Mouse (Mus musculus) thymus, postnatal 36 days (tissue): Measurements from ENCODE around the gene Sh3d19.

Source experiments
- DNase-seq, 2 experiments: peaks; one replicate each; pipeline ENCODE4 v3.0.0; 2022; ENCODE audit warnings: mixed read lengths in 2 of 2

The Sh3d19 gene

DNA sequence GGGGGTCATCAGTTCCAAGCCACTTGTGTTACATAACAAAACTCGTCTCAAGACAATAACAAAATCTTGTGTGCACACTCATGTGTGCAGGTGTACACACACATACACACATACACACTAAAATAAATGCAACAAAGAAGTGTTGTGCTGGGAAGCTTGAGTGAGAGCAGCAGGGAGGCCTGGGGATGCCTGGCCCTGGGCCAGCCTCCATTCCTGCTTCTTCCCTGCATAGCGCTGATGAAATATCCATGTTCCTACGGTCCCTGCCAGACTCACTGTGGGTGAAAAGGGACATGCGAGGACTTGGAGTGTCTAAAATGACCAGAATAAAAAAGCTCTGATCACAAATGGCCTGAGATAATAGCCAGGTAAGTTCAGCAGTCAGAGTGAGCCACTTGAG is 59.7 kb downstream of the Sh3d19 start:
- DNase-seq: no peak

DNA sequence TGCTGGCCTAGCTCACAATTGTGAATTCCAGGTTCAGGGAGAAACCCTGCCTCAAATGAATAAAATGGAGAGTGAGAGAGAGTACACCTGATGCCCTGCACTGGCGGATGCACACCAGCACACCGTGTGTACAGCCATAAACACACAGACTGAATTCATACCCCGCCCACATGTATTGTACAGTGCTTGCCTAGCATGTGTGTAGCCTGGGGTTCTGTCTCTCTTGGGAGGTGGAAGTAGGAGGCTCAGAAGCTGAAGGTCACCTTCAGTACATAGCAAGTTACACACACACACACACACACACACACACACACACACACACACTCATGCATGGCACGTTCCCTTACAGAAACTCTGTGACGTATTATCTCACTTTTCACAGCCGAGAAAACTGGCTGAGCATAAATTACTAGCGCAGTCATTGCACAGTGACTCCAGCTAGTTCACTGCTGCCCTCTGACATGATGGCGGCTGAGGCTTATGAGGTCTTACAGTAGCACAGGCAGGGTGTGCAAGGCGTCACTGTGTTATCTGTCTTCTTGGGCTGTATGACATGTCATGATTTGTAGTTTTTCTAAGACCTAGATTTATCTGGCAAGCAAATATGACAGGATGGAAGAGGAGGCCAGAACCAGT is 62.7 kb downstream of the Sh3d19 start:
- DNase-seq: no peak

DNA sequence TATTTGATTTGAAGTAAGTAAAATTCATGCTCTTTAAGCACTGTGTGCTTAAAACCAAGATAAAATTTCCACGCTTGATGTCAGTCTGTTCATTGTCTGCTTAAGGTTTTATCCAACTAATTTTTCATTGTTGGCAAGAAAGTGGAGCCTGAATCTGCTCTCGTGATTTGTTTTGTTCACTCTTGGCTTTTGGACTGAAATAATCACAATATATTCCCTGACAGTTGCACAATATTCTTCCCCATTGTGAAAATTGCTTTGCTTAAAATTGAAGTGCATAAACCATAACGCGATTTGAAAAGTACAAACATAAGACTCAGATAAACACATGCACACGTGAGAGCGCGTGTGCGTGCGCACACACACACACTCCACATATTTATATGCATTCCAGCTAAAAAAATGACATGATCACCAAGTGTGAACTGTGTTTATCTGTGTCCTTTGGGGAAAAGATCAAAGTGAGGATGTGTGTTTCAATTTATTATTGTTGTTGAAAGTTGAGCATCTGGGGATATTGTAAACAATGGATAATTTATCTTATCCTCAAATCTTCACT is 67.1 kb downstream of the Sh3d19 start:
- no peak for DNase-seq

DNA sequence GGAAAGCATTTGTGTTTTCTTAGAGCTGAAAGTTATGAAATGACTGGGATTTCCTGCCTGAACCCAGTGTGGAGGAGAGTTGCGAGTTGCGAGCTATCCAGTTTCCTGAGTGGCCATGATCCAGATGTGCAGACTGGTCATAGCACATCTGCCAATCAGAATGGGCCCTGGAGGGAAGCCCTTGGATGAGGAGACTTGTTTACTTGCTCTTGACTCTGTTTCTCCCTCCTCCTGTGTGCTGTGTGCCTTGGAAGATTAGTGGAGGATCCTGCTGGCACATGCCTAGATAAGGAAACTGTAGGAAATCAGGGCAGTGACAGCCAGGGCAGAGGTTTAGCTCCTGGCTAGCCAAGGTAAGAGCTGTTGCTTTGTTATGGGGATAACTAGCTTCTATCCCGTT is 67.7 kb downstream of the Sh3d19 start:
- no peak for DNase-seq

DNA sequence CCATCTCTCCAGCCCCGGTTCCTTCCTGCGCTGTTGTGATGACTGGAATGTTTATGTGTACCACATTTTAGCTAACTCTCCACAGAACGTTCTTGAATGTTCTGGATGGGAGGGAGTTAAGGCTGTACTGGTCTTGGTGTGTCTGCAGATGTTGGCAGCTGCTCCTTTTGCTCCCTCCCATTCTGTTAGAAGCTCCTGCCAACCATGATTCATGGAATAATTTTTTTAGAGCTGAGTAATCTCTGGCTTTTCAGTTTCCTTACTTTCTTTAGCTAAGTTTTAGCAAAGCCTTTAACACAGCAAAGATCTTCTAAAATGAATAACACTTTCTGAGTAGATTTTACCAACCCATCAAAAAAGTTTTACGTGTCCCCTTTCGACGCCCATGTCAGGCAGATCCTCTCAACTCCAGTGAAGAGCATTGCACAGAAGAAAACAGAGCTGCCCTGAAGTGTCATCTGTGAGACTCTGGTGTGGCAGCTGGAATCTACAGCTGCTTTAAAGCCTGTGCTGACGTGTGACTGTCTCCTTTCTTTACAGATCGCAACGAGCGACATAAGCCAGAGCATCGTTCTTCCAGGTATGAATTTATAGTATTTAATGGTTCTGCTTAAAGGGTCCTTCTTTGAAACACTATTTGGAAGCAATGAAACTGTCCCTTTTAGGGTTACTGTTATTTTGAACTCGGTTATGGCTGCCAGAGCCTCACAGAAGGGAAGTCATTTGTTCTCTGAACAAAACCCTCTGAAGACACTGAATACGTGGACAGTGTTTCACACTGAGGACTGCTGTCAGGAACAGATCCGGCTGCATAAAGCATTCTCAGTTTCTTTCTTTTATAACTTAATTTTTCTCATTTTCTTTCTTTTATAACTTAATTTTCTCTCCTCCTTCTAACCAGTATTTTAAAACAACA is 69.6 kb downstream of the Sh3d19 start:
- no peak for DNase-seq

DNA sequence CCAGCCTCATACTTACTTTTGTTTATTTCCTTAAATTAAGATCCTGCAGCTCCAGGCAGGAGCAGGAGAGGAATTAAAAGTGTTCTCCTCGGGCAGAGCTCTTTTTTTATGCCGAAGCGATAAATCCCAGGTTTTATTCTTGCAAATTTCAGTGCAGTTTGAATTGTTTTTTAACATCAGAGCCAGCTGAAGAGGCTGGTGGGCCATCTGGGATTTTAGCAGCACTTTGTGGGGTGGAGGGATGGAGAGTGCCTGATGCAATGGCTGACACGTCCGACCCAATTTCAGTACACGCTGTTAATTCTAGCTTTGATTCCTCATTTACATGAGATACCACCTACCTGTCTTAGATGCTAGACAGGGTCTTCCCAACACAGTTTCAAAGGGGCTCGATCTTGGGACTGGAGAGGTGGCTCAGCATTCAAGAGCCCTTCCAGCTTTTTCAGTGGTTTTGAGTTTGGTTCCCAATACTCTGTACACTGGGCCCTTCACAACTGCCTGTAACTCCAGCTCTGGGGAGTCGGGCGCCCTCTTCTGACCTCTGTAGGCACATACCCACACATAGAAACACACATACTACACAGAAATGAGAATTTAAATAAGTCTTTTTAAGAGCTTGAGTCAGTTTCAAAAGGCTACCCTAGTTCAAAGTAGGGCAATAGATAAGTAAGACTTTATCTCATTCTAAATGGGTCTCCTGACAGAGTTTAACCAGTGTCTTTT is 76.9 kb downstream of the Sh3d19 start:
- DNase-seq: no peak

DNA sequence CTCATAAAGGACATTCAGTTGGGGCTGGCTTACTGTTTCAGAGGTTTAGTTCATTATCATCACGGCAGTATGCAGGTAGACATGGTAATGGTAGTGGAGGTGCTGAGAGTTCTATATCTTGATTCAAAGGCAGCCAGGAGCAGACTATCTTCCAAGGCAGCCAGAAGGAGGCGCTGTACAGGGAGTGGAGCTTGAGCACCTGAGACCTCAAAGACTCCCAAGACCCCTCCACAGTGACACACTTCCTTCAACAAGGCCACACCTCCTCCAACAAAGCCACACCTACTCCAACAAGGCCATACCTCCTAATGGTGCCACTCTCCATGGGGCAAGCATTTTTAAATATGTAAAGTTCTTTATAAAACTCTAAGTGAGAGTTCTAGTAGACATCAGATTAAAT is 78.1 kb downstream of the Sh3d19 start:
- DNase-seq: no peak

DNA sequence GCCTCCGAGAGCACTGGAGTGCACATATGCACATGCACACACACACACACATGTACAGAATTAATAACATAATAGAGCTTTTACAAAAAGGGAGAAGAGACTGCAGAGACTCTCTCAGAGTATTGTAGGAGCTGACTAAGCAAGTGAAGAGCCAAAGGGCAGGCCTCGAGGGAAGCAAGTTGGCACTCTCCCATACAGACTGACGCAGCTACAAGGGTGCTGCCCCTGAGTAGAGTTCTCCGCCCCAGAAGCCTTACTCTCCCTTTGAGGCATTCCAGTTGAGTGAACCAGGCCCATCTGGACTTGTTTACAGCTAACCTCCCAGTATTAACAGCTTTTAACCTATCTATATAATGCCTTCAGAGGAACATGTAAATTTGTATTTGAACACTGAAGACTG is 85.8 kb downstream of the Sh3d19 start:
- DNase-seq: no peak

DNA sequence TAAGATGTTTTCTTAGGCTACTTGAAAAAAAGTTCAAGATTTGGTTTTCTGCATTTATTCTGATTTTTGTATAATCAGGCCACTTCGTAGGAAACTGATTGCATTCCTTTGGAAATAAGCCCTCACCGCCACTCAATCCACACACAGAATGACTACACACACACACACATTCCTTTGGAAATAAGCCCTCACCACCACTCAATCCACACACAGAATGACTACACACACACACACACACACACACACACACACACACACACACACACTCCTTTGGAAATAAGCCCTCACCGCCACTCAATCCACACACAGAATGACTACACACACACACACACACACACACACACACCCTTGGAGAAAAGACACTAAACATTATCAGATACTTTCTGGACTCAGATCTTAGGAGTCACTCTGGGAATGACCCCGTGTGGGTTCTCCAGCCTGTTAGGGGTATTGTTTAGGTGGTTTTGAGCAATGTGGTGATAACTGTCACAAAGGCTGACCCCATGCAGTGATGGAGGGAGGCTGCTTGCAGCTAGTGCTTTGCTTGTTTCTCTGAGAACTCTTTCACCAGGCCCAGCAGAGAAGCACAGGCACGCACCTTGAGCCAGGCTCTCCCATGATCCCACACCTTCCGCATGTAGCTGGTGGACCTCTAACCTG is 86.7 kb downstream of the Sh3d19 start:
- DNase-seq: no peak

DNA sequence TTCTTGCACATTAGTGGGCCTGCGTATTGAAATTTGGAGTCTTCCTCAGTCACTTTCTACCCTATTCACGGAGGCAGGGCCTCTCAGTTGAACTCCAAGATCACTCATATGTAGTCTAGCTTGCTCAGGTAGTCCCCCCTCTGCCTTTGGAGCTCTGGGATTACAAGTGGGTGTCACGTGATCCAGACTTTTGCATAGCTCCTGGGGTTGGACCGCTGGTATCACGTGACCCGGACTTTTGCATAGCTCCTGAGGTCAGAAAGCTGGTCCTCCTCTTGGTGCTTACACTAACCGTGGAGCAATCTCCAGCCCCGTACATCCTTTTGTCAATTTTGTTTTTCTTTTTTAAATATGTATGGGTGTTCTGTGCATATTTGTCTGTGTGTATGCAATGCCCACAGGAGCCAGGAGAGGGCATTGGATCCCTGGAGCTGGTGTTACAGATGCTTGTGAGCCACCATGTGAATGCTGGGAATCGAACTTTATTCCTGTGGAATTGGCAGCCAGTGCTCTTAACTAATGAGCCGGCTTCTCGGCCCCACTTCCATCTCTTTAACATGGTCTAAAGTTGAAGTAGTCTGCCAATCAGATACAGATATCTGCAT is 98.8 kb downstream of the Sh3d19 start:
- DNase-seq: no peak

DNA sequence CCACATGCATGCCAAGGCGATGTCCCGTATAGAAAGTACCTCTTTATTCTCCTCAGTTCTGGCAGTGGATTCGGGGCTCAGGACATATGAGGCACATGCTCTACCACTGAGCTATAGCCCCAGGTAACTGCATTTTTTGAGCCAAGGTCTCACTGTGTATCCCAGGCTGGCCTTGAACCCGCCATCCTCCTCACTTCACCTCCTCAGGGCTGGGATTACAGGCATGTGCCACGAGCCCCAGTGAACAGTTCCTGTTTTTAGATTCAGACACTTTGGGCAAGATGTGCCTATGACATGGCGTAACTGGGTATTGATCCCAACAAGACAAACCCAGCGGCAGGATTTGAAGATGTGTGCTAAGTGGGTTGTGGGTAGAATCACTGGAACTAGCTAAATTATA is 99.9 kb downstream of the Sh3d19 start:
- DNase-seq: no peak

DNA sequence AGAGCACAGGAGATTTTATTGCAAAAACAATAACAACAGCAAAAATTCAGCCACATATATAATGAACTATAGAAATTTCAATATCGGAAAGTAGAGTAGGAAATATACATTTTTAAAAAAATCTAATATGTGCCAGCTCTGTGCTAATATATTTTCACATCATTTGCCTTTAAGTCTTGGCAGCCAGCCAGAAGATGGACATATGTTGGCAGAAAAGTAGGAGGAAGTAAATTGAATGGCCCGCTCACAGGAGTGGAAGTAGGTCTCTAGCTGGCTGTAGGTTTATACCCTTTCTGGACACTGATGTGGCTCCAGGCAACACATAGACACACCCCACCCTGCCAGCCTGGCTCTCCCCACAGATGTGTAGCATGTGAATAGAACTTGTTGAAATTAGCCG is 101.2 kb downstream of the Sh3d19 start:
- no peak for DNase-seq

DNA sequence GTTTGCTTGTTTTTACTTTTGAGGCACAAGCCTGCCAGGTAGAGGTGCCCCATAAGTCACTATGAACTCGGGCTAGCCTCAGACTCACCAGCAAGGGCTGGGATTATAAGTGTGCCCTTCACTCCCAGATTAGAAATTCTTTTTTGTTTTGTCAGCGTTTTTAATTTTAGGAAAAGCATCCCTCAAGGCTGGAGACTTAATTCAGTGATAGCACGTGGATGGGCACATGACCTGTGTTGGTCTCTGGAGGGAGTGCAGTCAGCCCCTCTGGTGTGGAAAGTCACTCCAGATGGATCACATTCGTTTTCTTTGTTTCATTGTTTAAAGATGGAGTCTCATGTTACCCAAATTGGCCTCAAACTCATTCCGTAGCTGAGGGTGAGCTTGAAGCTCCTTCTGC is 102.0 kb downstream of the Sh3d19 start:
- DNase-seq: no peak

DNA sequence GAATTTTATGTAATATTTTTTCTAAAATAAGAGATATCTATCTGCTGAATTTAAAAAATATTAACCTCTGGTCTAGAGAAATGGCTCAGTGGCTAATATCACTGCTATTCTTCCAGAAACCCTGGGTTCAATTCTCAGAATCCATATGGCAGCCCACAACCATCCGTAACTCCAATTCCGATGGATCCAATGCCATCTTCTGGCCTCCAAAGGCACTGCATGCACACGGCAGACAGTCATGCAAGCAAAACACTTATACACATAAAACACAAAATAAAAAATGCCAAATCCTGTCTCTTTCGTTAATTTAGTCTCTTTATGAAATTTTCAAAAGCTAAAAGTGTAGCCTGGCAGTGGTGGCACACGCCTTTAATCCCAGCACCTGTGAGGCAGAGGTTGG is 104.7 kb downstream of the Sh3d19 start:
- DNase-seq: no peak

DNA sequence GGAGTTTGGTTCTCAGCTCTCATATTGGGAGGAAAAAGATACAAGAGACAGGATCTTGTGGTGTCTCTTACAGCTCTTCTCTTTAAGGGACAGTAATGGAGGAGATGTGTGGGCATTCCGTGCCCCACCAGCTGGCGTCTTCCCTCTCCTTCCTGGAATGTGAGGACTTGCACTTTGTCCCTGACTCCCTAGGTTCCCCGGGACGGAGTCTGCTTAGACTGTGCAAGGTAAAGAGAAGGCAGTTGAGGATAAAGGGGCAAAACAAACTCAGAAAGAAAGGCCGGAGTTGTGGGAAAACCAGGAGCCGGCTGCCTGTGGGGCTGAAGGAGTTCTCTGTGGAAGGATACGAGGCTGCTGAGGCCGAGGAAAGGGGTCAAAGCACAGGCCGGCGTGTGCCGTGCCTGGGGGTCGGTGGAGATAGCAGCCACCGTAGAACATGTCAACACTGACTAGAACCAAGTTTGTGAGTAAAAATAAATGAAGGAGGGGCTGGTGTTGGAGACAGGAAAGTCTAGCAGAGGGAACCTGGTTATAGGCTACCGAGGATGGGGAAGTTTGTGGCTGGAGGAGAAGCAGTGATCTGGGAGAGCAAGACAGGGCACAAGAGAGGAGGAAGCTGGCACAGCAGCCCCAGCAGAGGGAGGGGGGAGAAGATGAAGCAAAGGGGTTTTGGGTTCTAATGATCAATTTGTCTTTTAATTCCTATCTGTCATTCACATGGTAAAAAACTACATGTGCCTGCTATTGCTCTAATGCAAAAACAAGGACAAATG is 105.8 kb downstream of the Sh3d19 start:
- DNase-seq: no peak

DNA sequence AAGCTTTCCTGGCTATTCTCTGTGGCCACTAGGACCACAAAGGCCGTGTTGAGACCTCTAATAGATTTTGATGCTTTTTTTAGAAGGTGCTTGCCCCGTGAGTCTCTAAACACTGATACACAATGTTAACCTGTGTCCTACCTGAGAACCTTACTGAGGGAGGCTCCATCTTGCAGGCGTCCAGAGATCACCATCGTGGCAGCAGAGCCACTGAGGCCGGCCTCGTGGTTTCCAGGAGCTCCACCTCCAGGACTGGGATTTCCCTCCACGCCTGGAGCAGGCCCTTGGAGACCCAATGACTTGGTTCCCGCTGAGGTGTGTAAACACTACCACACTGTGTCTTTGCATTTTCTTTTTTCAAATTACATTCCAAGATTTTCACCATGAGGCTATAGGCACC is 112.1 kb downstream of the Sh3d19 start:
- DNase-seq: no peak

DNA sequence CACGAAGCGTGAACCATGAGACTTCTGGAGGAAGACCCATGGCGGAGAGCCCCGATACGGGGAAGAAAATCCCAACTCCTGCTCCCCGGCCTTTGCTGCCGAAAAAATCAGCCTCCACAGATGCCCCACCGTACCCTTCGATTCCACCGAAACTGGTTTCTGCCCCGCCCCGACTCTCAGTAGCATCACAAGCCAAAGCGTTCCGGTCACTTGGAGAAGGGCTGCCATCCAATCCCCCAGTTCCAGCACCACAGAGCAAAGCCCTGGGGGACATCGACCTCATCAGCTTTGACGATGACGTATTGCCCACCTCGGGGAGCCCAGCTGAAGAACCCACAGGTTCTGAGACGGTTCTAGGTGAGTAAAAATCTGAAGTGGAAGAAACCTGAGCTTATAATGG is 114.1 kb downstream of the Sh3d19 start:
- no peak for DNase-seq

DNA sequence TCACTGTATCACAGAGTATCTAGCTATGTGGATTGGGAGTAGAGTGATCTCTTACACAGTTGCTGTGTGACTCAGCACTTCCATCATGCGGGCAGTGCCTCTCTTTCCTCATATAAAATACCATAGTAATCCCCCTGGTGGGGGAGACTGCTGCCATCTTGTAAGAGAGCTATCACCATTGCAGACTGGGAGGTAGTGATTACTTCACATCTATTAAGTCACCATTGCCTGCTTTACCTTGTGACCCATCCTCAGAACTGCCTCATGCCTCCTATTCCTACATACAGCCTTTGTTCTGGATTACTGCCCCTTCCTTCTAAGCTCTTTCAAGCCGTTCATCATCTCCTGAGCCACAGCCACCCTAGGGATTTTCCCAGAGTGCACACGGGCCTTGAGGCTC is 117.0 kb downstream of the Sh3d19 start:
- no peak for DNase-seq

DNA sequence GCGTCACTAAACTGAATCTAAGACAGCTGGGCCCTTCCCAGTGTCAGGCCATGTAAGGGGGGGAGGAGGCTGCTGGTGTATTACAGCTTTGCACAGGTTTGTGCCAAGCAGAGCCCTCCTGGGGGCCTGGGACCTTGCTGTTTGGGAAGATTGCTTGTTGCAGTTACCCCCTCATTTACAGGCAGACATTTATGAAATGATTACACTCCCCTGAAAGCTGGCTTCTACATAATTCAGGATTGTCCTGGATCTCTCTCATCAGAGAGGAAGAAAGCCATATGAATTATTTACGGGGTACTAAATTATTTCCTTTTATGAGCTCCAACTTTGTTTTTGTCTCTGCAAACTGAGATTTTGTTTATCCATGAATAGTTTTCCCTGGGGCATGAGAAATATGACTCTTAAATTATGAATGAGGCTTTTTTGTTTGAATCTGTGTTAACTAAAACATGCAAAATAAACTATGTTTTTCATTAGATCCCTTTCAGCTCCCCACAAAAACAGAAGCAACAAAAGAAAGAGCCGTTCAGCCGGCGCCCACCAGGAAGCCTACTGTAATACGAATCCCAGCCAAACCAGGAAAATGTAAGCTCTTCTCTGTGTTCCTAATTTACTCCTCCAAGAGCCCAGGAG is 122.4 kb downstream of the Sh3d19 start:
- no peak for DNase-seq

DNA sequence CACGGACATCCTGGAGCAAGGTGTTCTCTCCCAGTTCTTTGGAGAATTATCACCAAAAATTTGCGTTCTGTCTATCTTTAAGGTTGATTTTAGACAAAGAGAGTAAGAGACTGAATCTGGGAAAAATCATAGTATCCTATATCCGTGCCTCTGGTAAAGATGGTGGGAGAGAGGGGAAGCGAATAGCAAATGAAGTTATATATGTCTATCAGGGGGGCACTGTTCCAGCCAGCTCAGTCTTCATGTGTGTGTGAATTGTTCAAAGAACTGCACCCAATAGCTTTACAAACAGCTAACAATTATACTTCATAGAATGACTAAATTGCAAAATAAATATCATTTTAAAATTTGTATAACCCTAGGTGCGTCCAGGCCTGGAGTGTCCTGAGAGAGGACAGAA is 123.0 kb downstream of the Sh3d19 start:
- DNase-seq: no peak

DNA sequence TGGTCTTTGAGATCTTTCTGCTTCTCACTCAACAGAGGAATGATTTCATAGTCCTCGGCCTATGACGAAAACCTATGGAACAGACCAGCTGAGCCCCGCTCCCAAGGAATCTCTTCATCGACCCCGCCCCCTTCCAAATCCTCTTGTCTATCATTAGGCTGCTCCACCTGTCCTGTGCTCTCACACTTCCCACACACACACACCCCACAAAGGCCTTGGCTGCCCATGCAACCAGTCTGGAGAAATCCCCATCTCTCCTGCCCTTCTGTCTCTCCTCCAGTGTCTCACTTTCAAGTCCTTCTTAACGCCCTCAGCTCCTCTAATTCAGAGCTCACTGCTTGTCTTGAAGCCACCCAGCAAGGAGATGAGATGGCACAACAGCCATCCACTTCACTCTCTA is 131.0 kb downstream of the Sh3d19 start:
- no peak for DNase-seq
